ENCODE assay signal across 8 mouse cellular contexts in the genomic region with DNA sequence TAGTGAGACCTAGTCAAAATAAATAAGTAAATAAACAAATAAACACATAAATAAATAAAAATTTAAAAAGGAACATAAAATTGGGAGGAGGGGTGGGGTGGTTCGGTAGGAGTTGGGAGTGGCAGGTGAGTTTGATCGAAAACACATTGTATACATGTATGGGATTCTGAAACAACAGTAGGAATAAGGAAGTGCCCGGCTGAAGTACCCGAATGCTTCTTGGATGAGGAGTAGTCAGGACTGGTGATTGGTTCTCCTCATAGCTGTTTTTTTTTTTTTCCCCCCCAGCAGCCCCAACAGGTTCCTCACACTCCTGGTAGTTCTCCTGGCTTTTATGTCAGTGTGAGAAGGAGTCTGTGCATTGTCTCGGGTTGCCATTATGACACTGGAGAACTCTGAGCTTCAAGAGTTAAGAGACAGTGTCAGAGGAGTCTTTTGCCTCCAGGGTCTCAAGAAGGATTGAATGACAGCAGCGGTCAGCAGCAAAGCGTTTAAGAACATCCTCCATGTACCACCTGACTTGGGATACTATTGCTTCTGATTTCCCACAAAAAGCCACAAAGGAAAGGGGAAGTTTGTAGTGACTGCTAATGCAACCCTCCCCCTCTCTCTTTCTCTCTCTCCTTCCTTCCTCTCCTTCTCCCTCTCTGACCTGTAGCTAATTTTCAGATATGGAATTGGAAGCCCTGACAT. TPM values are rescaled to one million over a fixed set of nuclear protein-coding genes. Genes with fewer than 3 reads are reported as not detected.
DNase-seq lines count a peak whose midpoint lies in the region; ATAC-seq and TF ChIP-seq lines count a peak whose summit lies in the region.

No protein-coding gene starts in this region.

- TF ChIP-seq POLR2A in limb, embryonic 14.5 days (IDR thresholded peaks at IDR 0.05; ENCODE audit: borderline replicate concordance, extremely low read depth, insufficient read depth, insufficient read length): no peak

- no peaks in the 10 kb centered on the region for H3K9me3 ChIP-seq in kidney, postnatal 0 days (replicated peaks; ENCODE audit: low read length)
- H3K9me3 ChIP-seq in forebrain, embryonic 12.5 days: no peaks in the 10 kb centered on the region
- no peaks in the 10 kb centered on the region for H3K9me3 ChIP-seq in limb, embryonic 14.5 days (ENCODE audit: control insufficient read depth, low read length)
- H3K9me3 ChIP-seq in stomach, embryonic 14.5 days (ENCODE audit: control insufficient read depth, low read depth, low read length): no peaks in the 10 kb centered on the region

- ATAC-seq in kidney, postnatal 0 days (replicated peaks; ENCODE audit: low FRiP score, low read depth): no peak; the same call in 1 of the 2 replicates
- no peak for ATAC-seq in forebrain, embryonic 12.5 days (ENCODE audit: low FRiP score)
- ATAC-seq in limb, embryonic 14.5 days (ENCODE audit: low FRiP score, low read depth): no peak
- no peak for ATAC-seq in stomach, embryonic 14.5 days (ENCODE audit: insufficient number of reproducible peaks, insufficient read depth, low FRiP score, low read depth)

- 46% methylated on average over 7 of the region's 7 CpGs for WGBS in kidney, postnatal 0 days
- 63% methylated on average over 7 of the region's 7 CpGs for WGBS in forebrain, embryonic 12.5 days
- 59% methylated on average over 7 of the region's 7 CpGs for WGBS in limb, embryonic 14.5 days
- 64% methylated on average over 7 of the region's 7 CpGs for WGBS in stomach, embryonic 14.5 days

- no peak for TF ChIP-seq CTCF in kidney, postnatal 0 days (IDR thresholded peaks at IDR 0.05; ENCODE audit: low read depth)

- intact Hi-C loops in gastrocnemius, postnatal 36 days (cut with DNase I): no loop called here

- no peak for DNase-seq in kidney, postnatal 0 days (ENCODE audit: low spot score)
- DNase-seq in kidney, adult 11 months: no peak
- DNase-seq in limb, embryonic 14.5 days (ENCODE audit: low spot score): no peak
- no peak for DNase-seq in gastrocnemius, postnatal 36 days
- no peak for DNase-seq in layer of hippocampus, adult 9-11 months
- DNase-seq in urinary bladder, postnatal 36 days (ENCODE audit: low spot score in 2 of 2): no peak

- H3K4me2 ChIP-seq in kidney, postnatal 0 days (ENCODE audit: low read length): peak overlapping the region; percentile 92
- H3K4me2 ChIP-seq in forebrain, embryonic 12.5 days: peak overlapping the region; percentile 81
- H3K4me2 ChIP-seq in limb, embryonic 14.5 days (replicated peaks; ENCODE audit: low read depth, low read length, severe bottlenecking): peak overlapping the region; percentile 93; the same call in 1 of the 2 replicates
- H3K4me2 ChIP-seq in stomach, embryonic 14.5 days (replicated peaks; ENCODE audit: low read depth, low read length): peak overlapping the region; percentile 85

- no peak overlapping the region for H3K27ac ChIP-seq in kidney, postnatal 0 days
- H3K27ac ChIP-seq in forebrain, embryonic 12.5 days: no peak overlapping the region
- H3K27ac ChIP-seq in limb, embryonic 14.5 days (replicated peaks; ENCODE audit: low read depth, low read length): no peak overlapping the region
- H3K27ac ChIP-seq in stomach, embryonic 14.5 days (ENCODE audit: low read length): no peak overlapping the region

- 0 out of 2 replicates have a peak, but pooled peaks cover 8% of the 10 kb centered on the region for H3K4me1 ChIP-seq in kidney, postnatal 0 days (replicated peaks; ENCODE audit: insufficient read depth, low read length)
- peaks cover 11% of the 10 kb centered on the region for H3K4me1 ChIP-seq in forebrain, embryonic 12.5 days
- H3K4me1 ChIP-seq in limb, embryonic 14.5 days (ENCODE audit: control insufficient read depth, insufficient read depth, low read length): peaks cover 5% of the 10 kb centered on the region
- peaks cover 9% of the 10 kb centered on the region; the same call in 1 of the 2 replicates for H3K4me1 ChIP-seq in stomach, embryonic 14.5 days (ENCODE audit: control insufficient read depth, insufficient read depth, low read length)

- no peak overlapping the region for H3K4me3 ChIP-seq in kidney, postnatal 0 days (replicated peaks; ENCODE audit: low read depth, low read length)
- H3K4me3 ChIP-seq in forebrain, embryonic 12.5 days (replicated peaks): no peak overlapping the region
- peak overlapping the region; percentile 71; the same call in 1 of the 2 replicates for H3K4me3 ChIP-seq in limb, embryonic 14.5 days (replicated peaks; ENCODE audit: low read length)
- no peak overlapping the region; the same call in 1 of the 2 replicates for H3K4me3 ChIP-seq in stomach, embryonic 14.5 days (ENCODE audit: low read depth, low read length)

- no peaks in the 10 kb centered on the region for H3K27me3 ChIP-seq in kidney, postnatal 0 days (ENCODE audit: insufficient read depth, low read length)
- H3K27me3 ChIP-seq in forebrain, embryonic 12.5 days: no peaks in the 10 kb centered on the region
- no peaks in the 10 kb centered on the region for H3K27me3 ChIP-seq in limb, embryonic 14.5 days (ENCODE audit: control insufficient read depth, insufficient read depth, low read length)
- no peaks in the 10 kb centered on the region for H3K27me3 ChIP-seq in stomach, embryonic 14.5 days (ENCODE audit: control insufficient read depth, insufficient read depth, low read length)

- H3K36me3 ChIP-seq in kidney, postnatal 0 days (ENCODE audit: insufficient read depth, low read length): no peaks in the 10 kb centered on the region
- 0 out of 2 replicates have a peak, but pooled peaks cover 2% of the 10 kb centered on the region for H3K36me3 ChIP-seq in forebrain, embryonic 12.5 days (replicated peaks)
- no peaks in the 10 kb centered on the region; the same call in 1 of the 2 replicates for H3K36me3 ChIP-seq in limb, embryonic 14.5 days (ENCODE audit: control insufficient read depth, insufficient read depth, low read length)
- H3K36me3 ChIP-seq in stomach, embryonic 14.5 days (ENCODE audit: control insufficient read depth, insufficient read depth, low read length): no peaks in the 10 kb centered on the region

- no peak overlapping the region for H3K9ac ChIP-seq in kidney, postnatal 0 days (ENCODE audit: low read depth, low read length)
- no peak overlapping the region for H3K9ac ChIP-seq in forebrain, embryonic 12.5 days
- H3K9ac ChIP-seq in limb, embryonic 14.5 days (ENCODE audit: low read depth, low read length, severe bottlenecking): no peak overlapping the region
- H3K9ac ChIP-seq in stomach, embryonic 14.5 days (replicated peaks; ENCODE audit: low read depth, low read length): no peak overlapping the region

RNA-seq across cellular contexts. Expression of gene Fxn, which starts 1.0 kb away (rescaled TPM):
- 55.2 and 55.8 TPM in 2 replicates for polyA plus RNA-seq in kidney, postnatal 0 days (2015; fragmentation: Nextera tagmentation; extraction: Ambion mirVana)
- polyA plus RNA-seq in forebrain, embryonic 12.5 days (2016; fragmentation: Nextera tagmentation; extraction: Ambion mirVana): 52.2 and 57.2 TPM in 2 replicates
- 23.4 and 24.1 TPM in 2 replicates for polyA plus RNA-seq in limb, embryonic 14.5 days (2012; rRNA removed)
- polyA plus RNA-seq in limb, embryonic 14.5 days (2014; fragmentation: Nextera tagmentation; extraction: Ambion mirVana): 41.2 and 43.5 TPM in 2 replicates
- 44.1 and 49.6 TPM in 2 replicates for polyA plus RNA-seq in stomach, embryonic 14.5 days (2014; fragmentation: Nextera tagmentation; extraction: Ambion mirVana)
- total RNA-seq in gastrocnemius, postnatal 36 days (2021): 10 to 100 TPM; 19.9 to 20.0 TPM

RNA-seq across cellular contexts. Expression of gene Tjp2, which starts 56.6 kb away (rescaled TPM):
- polyA plus RNA-seq in kidney, postnatal 0 days (2015; fragmentation: Nextera tagmentation; extraction: Ambion mirVana): 24.9 and 25.5 TPM in 2 replicates
- 31.0 and 31.3 TPM in 2 replicates for polyA plus RNA-seq in forebrain, embryonic 12.5 days (2016; fragmentation: Nextera tagmentation; extraction: Ambion mirVana)
- polyA plus RNA-seq in limb, embryonic 14.5 days (2012; rRNA removed): 9.9 and 12.1 TPM in 2 replicates
- 14.9 and 17.2 TPM in 2 replicates for polyA plus RNA-seq in limb, embryonic 14.5 days (2014; fragmentation: Nextera tagmentation; extraction: Ambion mirVana)
- polyA plus RNA-seq in stomach, embryonic 14.5 days (2014; fragmentation: Nextera tagmentation; extraction: Ambion mirVana): 35.7 and 38.6 TPM in 2 replicates
- total RNA-seq in gastrocnemius, postnatal 36 days (2021): 1 to 10 TPM; 3.5 to 3.7 TPM
